Mouse (Mus musculus): ENCODE results near the gene L1cam. TPM values are rescaled to one million over a fixed set of nuclear protein-coding genes. Genes with fewer than 3 reads are reported as not detected.

The L1cam gene
- polyA plus RNA-seq, 1 experiment, result 0.65 TPM

DNA sequence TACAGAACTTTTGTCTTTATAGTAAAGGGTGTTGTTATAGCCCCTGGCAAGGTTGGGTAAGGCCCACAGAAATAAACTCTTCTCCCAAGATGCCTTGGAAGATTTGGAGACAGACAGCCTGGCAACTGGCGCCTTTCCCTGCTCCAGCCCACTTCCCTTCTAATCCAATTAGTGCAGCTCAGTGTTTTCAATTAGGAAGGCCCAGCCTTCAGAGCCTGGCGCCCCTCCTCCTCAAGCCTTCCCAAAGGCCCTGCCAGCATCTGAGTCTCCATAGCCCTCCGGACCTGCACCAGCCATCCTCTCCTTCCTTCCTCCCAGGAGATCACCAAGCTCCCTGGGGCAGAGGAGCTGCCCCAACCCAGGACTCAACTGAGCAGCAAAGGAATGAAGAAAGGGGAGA is 28.6 kb downstream of the L1cam start:
- no peaks in the 10 kb centered on the region for H3K36me3 ChIP-seq (ENCODE audit: control insufficient read depth, insufficient read depth)
- TF ChIP-seq POLR2AphosphoS2 (IDR thresholded peaks at IDR 0.05; ENCODE audit: insufficient read length, low read depth), result no peak
- no peak for TF ChIP-seq SRF (IDR thresholded peaks at IDR 0.05; ENCODE audit: control insufficient read depth, insufficient read length, low read depth)
- TF ChIP-seq POLR2A (IDR thresholded peaks at IDR 0.05; ENCODE audit: insufficient read length, low read depth), result no peak
- no peak for TF ChIP-seq MAX (IDR thresholded peaks at IDR 0.05; ENCODE audit: low read depth)
- no peak for TF ChIP-seq MYOG (IDR thresholded peaks at IDR 0.05; ENCODE audit: control insufficient read depth in 1 of 3, insufficient read depth in 1 of 3, insufficient read length in 2 of 3, low read depth in 2 of 3)
- no peak for TF ChIP-seq MYOD1 (IDR thresholded peaks at IDR 0.05; ENCODE audit: control insufficient read depth in 1 of 3, insufficient read length in 2 of 3, low read depth in 2 of 3)
- no peak for TF ChIP-seq TCF12 (IDR thresholded peaks at IDR 0.05; ENCODE audit: insufficient read depth, poor library complexity, severe bottlenecking)
- TF ChIP-seq USF1 (IDR thresholded peaks at IDR 0.05; ENCODE audit: low read depth), result no peak
- TF ChIP-seq CEBPB (IDR thresholded peaks at IDR 0.05; ENCODE audit: insufficient read depth, poor library complexity, severe bottlenecking), result no peak
- no peak for TF ChIP-seq TCF3 (IDR thresholded peaks at IDR 0.05; ENCODE audit: insufficient read length, low read depth)
- no peak for TF ChIP-seq REST (IDR thresholded peaks at IDR 0.05; ENCODE audit: insufficient read depth, insufficient read length)
- no peak for TF ChIP-seq E2F4 (IDR thresholded peaks at IDR 0.05; ENCODE audit: insufficient read depth)
- H3K4me2 ChIP-seq (ENCODE audit: low read depth), result no peak overlapping the region
- no peak overlapping the region for H3K4me3 ChIP-seq
- no peaks in the 10 kb centered on the region for H3K27me3 ChIP-seq (ENCODE audit: control insufficient read depth, insufficient read depth, insufficient read length)
- H3ac ChIP-seq (ENCODE audit: control insufficient read depth, insufficient read length), result no peak overlapping the region
- H3K79me2 ChIP-seq (ENCODE audit: control insufficient read depth, insufficient read depth), result no peaks in the 10 kb centered on the region

DNA sequence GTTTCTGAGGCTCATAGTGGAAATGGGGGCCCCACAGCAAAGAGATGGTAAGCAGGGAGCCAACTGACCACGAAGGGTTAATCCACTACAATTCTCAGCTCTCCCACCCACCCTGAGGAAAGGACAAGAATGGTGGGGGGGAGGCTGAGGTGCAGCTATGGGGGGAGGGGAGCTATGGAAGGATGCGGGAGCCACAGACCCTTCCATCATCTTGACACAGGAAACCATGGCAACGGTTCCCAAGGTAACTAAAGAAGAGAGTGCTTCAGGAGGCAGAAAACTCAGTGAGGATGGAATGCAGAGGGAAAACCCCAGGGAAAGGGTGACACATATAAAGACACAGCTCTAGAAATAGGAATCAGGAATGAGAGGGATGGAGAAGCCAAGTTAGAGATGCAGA is 31.2 kb downstream of the L1cam start:
- Histone ChIP-seq H3K27me3 (ENCODE audit: control insufficient read depth, insufficient read depth, insufficient read length) (no peaks in the 10 kb centered on the region), H3K36me3 (ENCODE audit: control insufficient read depth, insufficient read depth) (no peaks in the 10 kb centered on the region), H3K79me2 (ENCODE audit: control insufficient read depth, insufficient read depth) (no peaks in the 10 kb centered on the region), H3K4me2 (ENCODE audit: low read depth) (no peak overlapping the region), H3K4me3 (no peak overlapping the region), H3ac (ENCODE audit: control insufficient read depth, insufficient read length) (no peak overlapping the region)
- TF ChIP-seq MAX (IDR thresholded peaks at IDR 0.05; ENCODE audit: low read depth), result no peak
- TF ChIP-seq TCF3 (IDR thresholded peaks at IDR 0.05; ENCODE audit: insufficient read length, low read depth), result no peak

DNA sequence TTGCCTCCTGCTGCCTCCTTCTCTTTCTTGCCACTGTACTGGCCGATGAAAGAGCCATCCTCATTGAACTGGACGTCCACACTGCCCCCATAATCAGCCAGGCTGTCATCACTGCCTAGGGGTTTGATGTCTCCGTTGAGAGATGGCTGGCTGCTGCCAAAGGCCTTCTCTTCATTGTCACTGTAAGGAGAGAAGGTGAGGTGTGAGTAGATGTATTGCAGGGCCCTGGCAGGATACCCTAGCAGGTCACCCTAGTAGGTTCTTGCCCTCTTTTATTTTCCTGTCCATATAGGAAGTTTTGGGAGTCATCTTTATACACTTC is 40.9 kb downstream of the L1cam start:
- H3K4me2 ChIP-seq (ENCODE audit: low read depth), result no peak overlapping the region
- no peaks in the 10 kb centered on the region for H3K79me2 ChIP-seq (ENCODE audit: control insufficient read depth, insufficient read depth)
- no peak overlapping the region for H3K4me3 ChIP-seq
- H3ac ChIP-seq (ENCODE audit: control insufficient read depth, insufficient read length), result no peak overlapping the region
- no peak for TF ChIP-seq E2F4 (IDR thresholded peaks at IDR 0.05; ENCODE audit: insufficient read depth)
- H3K36me3 ChIP-seq (ENCODE audit: control insufficient read depth, insufficient read depth), result no peaks in the 10 kb centered on the region
- H3K27me3 ChIP-seq (ENCODE audit: control insufficient read depth, insufficient read depth, insufficient read length), result peaks cover 7% of the 10 kb centered on the region

DNA sequence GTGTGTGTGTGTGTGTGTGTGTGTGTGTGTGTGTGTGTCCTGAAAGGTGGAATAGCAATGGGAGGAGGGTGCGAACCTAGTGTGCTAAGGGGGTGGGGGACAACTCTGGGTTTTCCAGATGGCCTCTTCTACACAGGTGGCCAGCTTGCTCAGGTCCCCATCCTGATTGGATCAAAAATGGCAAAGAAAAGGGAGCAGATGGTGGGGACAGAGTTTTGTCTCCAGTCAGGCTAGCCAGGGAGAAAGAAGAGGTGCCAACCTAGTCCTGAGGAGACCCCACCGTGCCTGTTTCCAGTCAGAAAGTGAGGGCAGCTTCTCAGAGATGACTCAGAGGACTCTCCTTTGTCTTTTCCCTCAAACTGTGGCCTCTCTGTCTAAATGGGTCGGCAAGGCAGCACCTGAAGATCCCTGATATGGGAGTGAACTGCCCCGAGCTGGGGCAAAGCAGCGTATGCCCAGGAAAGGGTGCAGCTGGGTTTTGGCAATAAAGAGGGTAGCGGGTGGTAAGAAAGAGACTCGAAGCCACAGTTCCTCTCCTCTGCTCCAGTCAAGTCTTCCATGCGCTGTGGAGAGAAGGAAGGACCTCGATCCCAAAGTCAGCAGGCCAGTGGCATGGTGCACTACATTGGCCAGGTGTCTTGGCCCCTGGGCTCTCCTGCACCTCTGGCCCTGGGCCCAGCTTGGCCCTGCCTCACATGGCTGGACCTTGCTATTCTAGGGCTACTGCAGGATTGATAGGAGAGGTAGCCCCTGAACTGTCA is 41.4 kb downstream of the L1cam start:
- H3K4me3 ChIP-seq, result no peak overlapping the region
- H3ac ChIP-seq (ENCODE audit: control insufficient read depth, insufficient read length), result no peak overlapping the region
- peaks cover 7% of the 10 kb centered on the region for H3K27me3 ChIP-seq (ENCODE audit: control insufficient read depth, insufficient read depth, insufficient read length)
- H3K36me3 ChIP-seq (ENCODE audit: control insufficient read depth, insufficient read depth), result no peaks in the 10 kb centered on the region
- TF ChIP-seq POLR2AphosphoS2 (IDR thresholded peaks at IDR 0.05; ENCODE audit: insufficient read length, low read depth), result no peak
- H3K79me2 ChIP-seq (ENCODE audit: control insufficient read depth, insufficient read depth), result no peaks in the 10 kb centered on the region
- H3K4me2 ChIP-seq (ENCODE audit: low read depth), result no peak overlapping the region

DNA sequence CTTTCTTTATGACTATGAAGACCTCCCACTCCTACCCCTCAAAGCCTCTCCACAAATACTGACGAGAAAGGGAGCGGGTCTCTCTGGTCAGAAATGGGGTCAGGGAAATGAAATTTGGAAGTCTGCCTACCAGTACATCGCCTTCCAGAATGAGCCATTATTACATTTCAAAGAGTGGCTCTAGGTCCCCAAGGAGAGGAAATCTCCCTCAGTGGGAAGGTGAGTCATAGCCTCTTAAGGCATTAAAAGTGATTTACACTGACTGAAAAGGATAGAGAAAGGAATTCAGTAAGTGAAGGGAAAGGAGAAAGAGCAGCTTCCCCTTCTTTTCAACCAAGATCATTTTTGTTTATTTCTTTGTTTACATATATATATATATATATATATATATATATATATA is 59.2 kb downstream of the L1cam start:
- no peak overlapping the region for H3ac ChIP-seq (ENCODE audit: control insufficient read depth, insufficient read length)
- no peak for TF ChIP-seq REST (IDR thresholded peaks at IDR 0.05; ENCODE audit: insufficient read depth, insufficient read length)
- no peaks in the 10 kb centered on the region for H3K36me3 ChIP-seq (ENCODE audit: control insufficient read depth, insufficient read depth)
- H3K27me3 ChIP-seq (ENCODE audit: control insufficient read depth, insufficient read depth, insufficient read length), result no peaks in the 10 kb centered on the region
- no peaks in the 10 kb centered on the region for H3K79me2 ChIP-seq (ENCODE audit: control insufficient read depth, insufficient read depth)
- no peak overlapping the region for H3K4me3 ChIP-seq
- H3K4me2 ChIP-seq (ENCODE audit: low read depth), result no peak overlapping the region

DNA sequence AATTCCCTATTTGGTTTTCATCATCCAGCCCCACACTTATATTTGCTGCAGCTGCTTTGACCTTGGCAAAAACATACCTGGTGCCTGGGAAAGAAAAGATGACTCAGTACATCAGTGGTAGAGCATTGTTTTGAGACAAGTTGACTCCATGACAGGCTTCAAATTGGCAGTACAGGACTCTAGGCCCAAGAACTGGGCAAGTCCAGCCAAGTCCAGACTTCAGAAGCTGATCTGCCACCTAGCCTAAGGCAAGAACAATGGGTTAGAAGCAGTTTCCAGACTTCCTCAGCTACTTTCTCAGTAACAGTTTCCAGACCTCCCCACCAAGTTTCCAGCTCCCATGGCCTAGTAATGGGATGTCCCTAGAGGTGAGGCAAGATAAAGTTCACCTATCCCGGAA is 60.2 kb downstream of the L1cam start:
- Histone ChIP-seq H3K4me2 (ENCODE audit: low read depth) (no peak overlapping the region), H3K27me3 (ENCODE audit: control insufficient read depth, insufficient read depth, insufficient read length) (no peaks in the 10 kb centered on the region), H3ac (ENCODE audit: control insufficient read depth, insufficient read length) (no peak overlapping the region), H3K79me2 (ENCODE audit: control insufficient read depth, insufficient read depth) (no peaks in the 10 kb centered on the region), H3K4me3 (no peak overlapping the region), H3K36me3 (ENCODE audit: control insufficient read depth, insufficient read depth) (no peaks in the 10 kb centered on the region)
- TF ChIP-seq SRF (IDR thresholded peaks at IDR 0.05; ENCODE audit: control insufficient read depth, insufficient read length, low read depth), result no peak
- TF ChIP-seq MYOD1 (IDR thresholded peaks at IDR 0.05; ENCODE audit: control insufficient read depth in 1 of 3, insufficient read length in 2 of 3, low read depth in 2 of 3), result no peak
- no peak for TF ChIP-seq POLR2A (IDR thresholded peaks at IDR 0.05; ENCODE audit: insufficient read length, low read depth)
- no peak for TF ChIP-seq MAX (IDR thresholded peaks at IDR 0.05; ENCODE audit: low read depth)
- no peak for TF ChIP-seq REST (IDR thresholded peaks at IDR 0.05; ENCODE audit: insufficient read depth, insufficient read length)
- TF ChIP-seq CEBPB (IDR thresholded peaks at IDR 0.05; ENCODE audit: insufficient read depth, poor library complexity, severe bottlenecking), result no peak
- TF ChIP-seq TCF12 (IDR thresholded peaks at IDR 0.05; ENCODE audit: insufficient read depth, poor library complexity, severe bottlenecking), result no peak
- no peak for TF ChIP-seq MYOG (IDR thresholded peaks at IDR 0.05; ENCODE audit: control insufficient read depth in 1 of 3, insufficient read depth in 1 of 3, insufficient read length in 2 of 3, low read depth in 2 of 3)
- no peak for TF ChIP-seq TCF3 (IDR thresholded peaks at IDR 0.05; ENCODE audit: insufficient read length, low read depth)
- TF ChIP-seq USF1 (IDR thresholded peaks at IDR 0.05; ENCODE audit: low read depth), result no peak
- TF ChIP-seq POLR2AphosphoS2 (IDR thresholded peaks at IDR 0.05; ENCODE audit: insufficient read length, low read depth), result no peak
- no peak for TF ChIP-seq E2F4 (IDR thresholded peaks at IDR 0.05; ENCODE audit: insufficient read depth)
